11 mouse cellular contexts compared by ENCODE assay signal in genomic region chr3:84217118-84217960, GRCm38 (mm10). TPM values are rescaled to one million over a fixed set of nuclear protein-coding genes. Genes with fewer than 3 reads are reported as not detected.
DNase-seq lines count a peak whose midpoint lies in the region; ATAC-seq lines count a peak whose summit lies in the region.
"Had no signal": no experiment of that assay in that cellular context is flagged by ENCODE, and none has a peak within 500 bp of the region (broad histone marks: within the 10 kb centered on the region; RNA-seq: fewer than 3 reads in every experiment).

No protein-coding gene starts in this region.

- peak overlapping the region; percentile 44; the same call in 1 of the 2 replicates for H3K9ac ChIP-seq in hindbrain, embryonic 12.5 days
- H3K9ac ChIP-seq in neural tube, embryonic 13.5 days: peak overlapping the region; percentile 80
- H3K9ac ChIP-seq: limb, embryonic 13.5 days had no signal

- peak overlapping the region; percentile 8; the same call in 1 of the 2 replicates for H3K4me3 ChIP-seq in embryonic facial prominence, embryonic 10.5 days
- H3K4me3 ChIP-seq in hindbrain, embryonic 12.5 days: peak overlapping the region; percentile 55
- H3K4me3 ChIP-seq in neural tube, embryonic 13.5 days: peak overlapping the region; percentile 61
- H3K4me3 ChIP-seq: limb, embryonic 13.5 days had no signal

- H3K27me3 ChIP-seq in embryonic facial prominence, embryonic 10.5 days (replicated peaks; ENCODE audit: low read depth, poor library complexity, severe bottlenecking): no peaks in the 10 kb centered on the region; the same call in 1 of the 2 replicates
- H3K27me3 ChIP-seq in hindbrain, embryonic 12.5 days: no peaks in the 10 kb centered on the region
- H3K27me3 ChIP-seq in neural tube, embryonic 13.5 days: no peaks in the 10 kb centered on the region
- H3K27me3 ChIP-seq: limb, embryonic 13.5 days had no signal

- H3K4me1 ChIP-seq in embryonic facial prominence, embryonic 10.5 days: peaks cover 59% of the 10 kb centered on the region
- peaks cover 62% of the 10 kb centered on the region for H3K4me1 ChIP-seq in hindbrain, embryonic 12.5 days
- peaks cover 95% of the 10 kb centered on the region for H3K4me1 ChIP-seq in neural tube, embryonic 13.5 days (replicated peaks)

- ATAC-seq in hindbrain, embryonic 12.5 days (ENCODE audit: low FRiP score): no peak
- no peak for ATAC-seq in neural tube, embryonic 13.5 days (ENCODE audit: low read depth)

- H3K9me3 ChIP-seq in embryonic facial prominence, embryonic 10.5 days: no peaks in the 10 kb centered on the region
- H3K9me3 ChIP-seq in hindbrain, embryonic 12.5 days (replicated peaks): no peaks in the 10 kb centered on the region
- no peaks in the 10 kb centered on the region for H3K9me3 ChIP-seq in neural tube, embryonic 13.5 days
- H3K9me3 ChIP-seq: limb, embryonic 13.5 days had no signal

- intact Hi-C loops in left cerebral cortex, postnatal 4 days (cut with DNase I): loop anchor here (5.0 kb wide), 2 partner anchors 40 to 85 kb away; no protein-coding TSS in a partner anchor
- intact Hi-C loops in left cerebral cortex, postnatal 25 days (cut with DNase I): no loop called here
- intact Hi-C loops in left cerebral cortex, postnatal 36 days (cut with DNase I): no loop called here

- 57% methylated on average over 12 of the region's 12 CpGs for WGBS in embryonic facial prominence, embryonic 10.5 days
- 49% methylated on average over 12 of the region's 12 CpGs for WGBS in hindbrain, embryonic 12.5 days
- WGBS in neural tube, embryonic 13.5 days: 50% methylated on average over 12 of the region's 12 CpGs

- peak overlapping the region; percentile 35 for H3K27ac ChIP-seq in embryonic facial prominence, embryonic 10.5 days (replicated peaks)
- H3K27ac ChIP-seq in hindbrain, embryonic 12.5 days: peak overlapping the region; percentile 24
- peak overlapping the region; percentile 59 for H3K27ac ChIP-seq in neural tube, embryonic 13.5 days (replicated peaks)

- DNase-seq in left cerebral cortex, postnatal 4 days: peak; percentile 44
- no peak for DNase-seq in left cerebral cortex, postnatal 25 days (ENCODE audit: low spot score in 2 of 2)
- DNase-seq in embryonic facial prominence, embryonic 10.5 days (ENCODE audit: low spot score): no peak
- no peak for DNase-seq in heart, adult 18-20 months
- no peak for DNase-seq in lung, postnatal 36 days
- no peak for DNase-seq in left cerebral cortex, postnatal 36 days (ENCODE audit: low spot score in 2 of 2)
- DNase-seq: kidney, adult 2 months had no signal

- H3K4me2 ChIP-seq in hindbrain, embryonic 12.5 days (replicated peaks): peak overlapping the region; percentile 69
- peak overlapping the region; percentile 69 for H3K4me2 ChIP-seq in neural tube, embryonic 13.5 days

- no peaks in the 10 kb centered on the region for H3K36me3 ChIP-seq in embryonic facial prominence, embryonic 10.5 days (replicated peaks)
- 0 out of 2 replicates have a peak, but pooled peaks cover 4% of the 10 kb centered on the region for H3K36me3 ChIP-seq in hindbrain, embryonic 12.5 days
- H3K36me3 ChIP-seq in neural tube, embryonic 13.5 days: no peaks in the 10 kb centered on the region
- H3K36me3 ChIP-seq: limb, embryonic 13.5 days had no signal

RNA-seq across cellular contexts. Expression of gene Gm6525, which starts 43.4 kb away (rescaled TPM):
- total RNA-seq in left cerebral cortex, postnatal 4 days (2021): not detected
- not detected for total RNA-seq in left cerebral cortex, postnatal 25 days (2021)
- 0.91 and 1.3 TPM in 2 replicates for polyA plus RNA-seq in embryonic facial prominence, embryonic 10.5 days (2016; fragmentation: Nextera tagmentation; extraction: Ambion mirVana)
- 1.4 and 2.4 TPM in 2 replicates for polyA plus RNA-seq in hindbrain, embryonic 12.5 days (2016; fragmentation: Nextera tagmentation; extraction: Ambion mirVana)
- polyA plus RNA-seq in neural tube, embryonic 13.5 days (2015; fragmentation: Nextera tagmentation; extraction: Ambion mirVana): 2.0 and 3.5 TPM in 2 replicates
- not detected for total RNA-seq in heart, adult 18-20 months (2021)
- total RNA-seq in left cerebral cortex, postnatal 36 days (2021): not detected
- total RNA-seq: heart, adult 8-10 months had no signal
- polyA plus RNA-seq: kidney, adult 2 months had no signal

Comparison
In these comparisons a context has a peak if more than half of its experiments do, and no peak if none do; other contexts are left out.
1. H3K4me3 ChIP-seq: peak in every context shown above with its lines; median percentile 61 in neural tube, embryonic 13.5 days; 55 in hindbrain, embryonic 12.5 days; 8 in embryonic facial prominence, embryonic 10.5 days.